Mouse (Mus musculus) forebrain, embryonic 16.5 days (tissue): ENCODE results near the gene Hcst. TPM values are rescaled to one million over a fixed set of nuclear protein-coding genes. Genes with fewer than 3 reads are reported as not detected.
A peak's percentile ranks its signal among the peaks of the same experiment; 100 is the strongest.

Experiments used
- ATAC-seq: fragments of 200-750 bp; cut with Nextera tagmentation; 2 replicates; pipeline ENCODE4 v1.8.0; 2017; ENCODE audit warnings: mild to moderate bottlenecking, moderate library complexity
- H3K27ac ChIP-seq: fragments of 300-500 bp; sonication (generic); 2 replicates; pipeline ENCODE4 v1.5.1; 2014; ENCODE audit warnings: low read length, control low read depth
- H3K27me3 ChIP-seq: fragments of 300-500 bp; sonication (generic); replicated peaks from 2 replicates; pipeline ENCODE4 v1.6.1; 2014; ENCODE audit warnings: low read length; ENCODE audit not compliant: control insufficient read depth, insufficient read depth
- H3K36me3 ChIP-seq: fragments of 300-500 bp; sonication (generic); 2 replicates; pipeline ENCODE4 v1.6.1; 2014; ENCODE audit not compliant: control insufficient read depth, insufficient read depth
- H3K4me1 ChIP-seq: fragments of 300-500 bp; sonication (generic); replicated peaks from 2 replicates; pipeline ENCODE4 v1.6.1; 2014; ENCODE audit warnings: low read length; ENCODE audit not compliant: control insufficient read depth, insufficient read depth
- H3K4me2 ChIP-seq: fragments of 300-500 bp; sonication (generic); 2 replicates; pipeline ENCODE4 v1.6.1; 2014; ENCODE audit warnings: mild to moderate bottlenecking, low read length, control low read depth
- H3K4me3 ChIP-seq: fragments of 300-500 bp; sonication (generic); replicated peaks from 2 replicates; pipeline ENCODE4 v1.5.1; 2014; ENCODE audit warnings: mild to moderate bottlenecking, low read length, control low read depth
- H3K9ac ChIP-seq: fragments of 300-500 bp; sonication (generic); replicated peaks from 2 replicates; pipeline ENCODE4 v1.6.1; 2014; ENCODE audit warnings: low read depth, low read length, control low read depth
- H3K9me3 ChIP-seq: fragments of 300-500 bp; sonication (generic); 2 replicates; pipeline ENCODE4 v1.6.1; 2016; ENCODE audit warnings: low read length; ENCODE audit not compliant: control insufficient read depth
- WGBS: fragments of 180-500 bp; shearing (Covaris S2); extraction: QIAGEN DNeasy Blood & Tissue Kit; methylation state at CpG from one replicate; pipeline ENCODE4 v1.1.7; 2014; 5-methylcytosine and 5-hydroxymethylcytosine counted together
- polyA plus RNA-seq: library from polyadenylated mRNA; unstranded; fragments of >200 nt; fragmentation: Nextera tagmentation; extraction: Ambion mirVana; gene quantifications from 2 replicates; pipeline ENCODE4 v1.2.1, GENCODE M21; 2015

Gene Hcst
- polyA plus RNA-seq, 1 experiment from 2014 or later, result not detected

GRCm38 (mm10) chr7:30436879-30437278 is 17.2 kb upstream of the Hcst start:
- no peaks in the 10 kb centered on the region for H3K9me3 ChIP-seq
- no peak overlapping the region for H3K4me2 ChIP-seq
- H3K36me3 ChIP-seq, result peaks cover 36% of the 10 kb centered on the region
- ATAC-seq, result no peak
- no peak overlapping the region for H3K9ac ChIP-seq
- H3K4me1 ChIP-seq, result 0 out of 2 replicates have a peak, but pooled peaks cover 2% of the 10 kb centered on the region
- H3K27ac ChIP-seq, result no peak overlapping the region
- H3K4me3 ChIP-seq, result no peak overlapping the region
- H3K27me3 ChIP-seq, result no peaks in the 10 kb centered on the region
- 21% methylated on average over 10 of the region's 10 CpGs for WGBS

DNA sequence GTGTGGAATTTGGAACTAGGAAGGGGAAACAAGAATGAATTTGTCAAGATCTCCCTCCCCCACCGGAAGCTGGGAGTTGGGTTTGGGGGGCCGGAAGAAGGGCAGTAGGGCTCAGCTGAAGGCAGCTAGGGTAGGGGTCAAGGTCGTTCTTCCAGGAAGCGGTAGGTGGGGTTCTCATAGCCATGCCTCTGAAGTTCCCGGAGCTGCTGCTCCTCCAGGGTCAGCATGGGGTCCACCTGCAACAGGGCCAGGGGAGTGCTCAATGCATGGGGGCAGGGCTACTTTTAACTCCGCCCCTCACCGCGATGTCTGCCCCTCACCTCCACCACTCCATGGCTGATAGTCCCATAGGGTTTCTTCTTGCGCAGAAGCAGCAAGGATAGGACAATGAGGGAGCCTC is 15.5 kb upstream of the Hcst start:
- WGBS, result 55% methylated on average over 9 of the region's 9 CpGs
- H3K36me3 ChIP-seq, result peaks cover 28% of the 10 kb centered on the region

DNA sequence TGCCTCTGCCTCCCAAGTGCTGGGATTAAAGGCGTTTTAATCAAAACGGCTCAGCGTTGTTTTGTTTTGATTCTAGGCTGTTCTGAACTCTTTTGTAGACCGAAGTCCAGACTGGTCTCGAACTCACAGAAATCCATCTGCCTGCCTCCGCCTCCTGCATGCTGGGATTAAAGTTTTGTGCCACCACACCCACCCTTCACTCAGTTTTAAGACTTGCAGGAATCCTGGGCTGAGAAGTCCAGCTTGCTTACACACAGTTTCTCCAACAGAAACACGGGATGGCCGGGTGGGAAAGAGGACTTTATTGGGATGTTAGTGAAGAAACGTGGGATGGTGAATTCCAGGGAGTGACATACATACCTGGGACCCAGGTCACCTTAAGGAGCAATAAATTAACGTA is 15.0 kb upstream of the Hcst start:
- no peak for ATAC-seq
- no peaks in the 10 kb centered on the region for H3K4me1 ChIP-seq
- no peaks in the 10 kb centered on the region for H3K27me3 ChIP-seq
- no peak overlapping the region for H3K27ac ChIP-seq
- peaks cover 23% of the 10 kb centered on the region for H3K36me3 ChIP-seq
- no peak overlapping the region for H3K9ac ChIP-seq
- 75% methylated on average over 10 of the region's 10 CpGs for WGBS
- no peak overlapping the region for H3K4me2 ChIP-seq
- H3K9me3 ChIP-seq, result no peaks in the 10 kb centered on the region
- H3K4me3 ChIP-seq, result no peak overlapping the region

More for the DNA sequence above, 15.5 kb upstream of the Hcst start:
- ATAC-seq, result no peak
- no peaks in the 10 kb centered on the region for H3K27me3 ChIP-seq
- H3K4me1 ChIP-seq, result no peaks in the 10 kb centered on the region
- no peak overlapping the region for H3K9ac ChIP-seq
- H3K4me3 ChIP-seq, result no peak overlapping the region
- no peak overlapping the region for H3K4me2 ChIP-seq
- no peak overlapping the region for H3K27ac ChIP-seq
- H3K9me3 ChIP-seq, result no peaks in the 10 kb centered on the region

- no peak overlapping the region for H3K4me2 ChIP-seq
- H3K4me3 ChIP-seq, result no peak overlapping the region
- H3K27ac ChIP-seq, result no peak overlapping the region
- H3K27me3 ChIP-seq, result no peaks in the 10 kb centered on the region
- ATAC-seq, result no peak
- H3K36me3 ChIP-seq, result peaks cover 20% of the 10 kb centered on the region
- H3K9me3 ChIP-seq, result no peaks in the 10 kb centered on the region
- 6% methylated on average over 10 of the region's 10 CpGs for WGBS
- no peak overlapping the region for H3K9ac ChIP-seq
- no peaks in the 10 kb centered on the region for H3K4me1 ChIP-seq
These were observed 14.6 kb upstream of the Hcst start for GRCm38 (mm10) chr7:30434238-30434637.

GRCm38 (mm10) chr7:30431793-30432192 is 12.1 kb upstream of the Hcst start:
- Histone ChIP-seq H3K4me3 (no peak overlapping the region), H3K4me1 (no peaks in the 10 kb centered on the region), H3K27me3 (no peaks in the 10 kb centered on the region), H3K36me3 (peaks cover 15% of the 10 kb centered on the region), H3K9ac (no peak overlapping the region), H3K9me3 (no peaks in the 10 kb centered on the region), H3K27ac (no peak overlapping the region), H3K4me2 (no peak overlapping the region)
- ATAC-seq, result peak; percentile 75
- WGBS, result 11% methylated on average over 3 of the region's 3 CpGs

DNA sequence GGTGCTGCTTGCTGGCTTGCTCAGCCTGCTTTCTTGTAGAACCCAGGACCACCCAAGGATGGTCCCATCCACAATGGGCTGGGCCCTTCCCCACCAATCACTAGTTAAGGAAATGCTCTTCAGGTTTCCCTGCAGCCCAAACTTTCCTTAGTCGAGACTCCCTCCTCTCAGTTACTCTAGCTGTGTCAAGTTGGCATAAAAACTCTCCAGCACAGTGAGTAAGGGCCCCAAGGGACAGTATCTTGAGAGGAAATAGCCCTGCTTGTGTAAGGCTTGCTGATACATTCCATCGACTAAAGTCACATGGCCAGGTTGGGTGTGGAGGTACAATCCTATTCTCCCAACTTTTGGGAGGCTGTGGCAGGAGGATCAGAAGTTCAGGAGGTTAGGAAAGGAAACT is 10.5 kb upstream of the Hcst start:
- no peak overlapping the region for H3K27ac ChIP-seq
- no peaks in the 10 kb centered on the region for H3K4me1 ChIP-seq
- peaks cover 7% of the 10 kb centered on the region; the same call in 1 of the 2 replicates for H3K36me3 ChIP-seq
- H3K27me3 ChIP-seq, result no peaks in the 10 kb centered on the region
- no peaks in the 10 kb centered on the region for H3K9me3 ChIP-seq
- WGBS, result 68% methylated on average over 2 of the region's 2 CpGs
- no peak overlapping the region for H3K4me3 ChIP-seq
- ATAC-seq, result no peak
- no peak overlapping the region for H3K4me2 ChIP-seq
- no peak overlapping the region for H3K9ac ChIP-seq

DNA sequence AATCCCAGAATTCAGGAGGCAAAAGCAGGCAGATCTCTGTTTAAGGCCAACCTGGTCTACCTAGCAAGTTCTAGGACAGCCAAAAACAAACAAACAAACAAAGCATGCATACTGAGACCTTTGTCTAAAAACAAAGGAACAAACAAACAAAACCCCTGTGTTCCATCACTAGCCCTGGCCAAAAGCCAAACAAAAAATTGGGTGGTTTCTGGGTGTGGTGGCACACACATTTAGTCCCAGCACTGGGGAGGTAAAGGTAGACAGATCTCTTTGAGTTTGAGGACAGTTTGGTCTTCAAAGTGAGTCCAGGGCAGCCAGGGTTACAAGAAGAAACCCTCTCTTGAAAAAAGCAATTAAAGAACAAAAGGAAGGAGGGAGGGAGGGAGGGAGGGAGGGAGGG is 9.7 kb upstream of the Hcst start:
- H3K27ac ChIP-seq, result no peak overlapping the region
- no peak overlapping the region for H3K4me2 ChIP-seq
- H3K4me1 ChIP-seq, result no peaks in the 10 kb centered on the region
- no peaks in the 10 kb centered on the region for H3K9me3 ChIP-seq
- ATAC-seq, result no peak
- H3K36me3 ChIP-seq, result no peaks in the 10 kb centered on the region; the same call in 1 of the 2 replicates
- H3K9ac ChIP-seq, result no peak overlapping the region
- H3K4me3 ChIP-seq, result no peak overlapping the region
- H3K27me3 ChIP-seq, result no peaks in the 10 kb centered on the region

GRCm38 (mm10) chr7:30423071-30423641 is 3.5 kb upstream of the Hcst start:
- H3K27me3 ChIP-seq, result peaks cover 5% of the 10 kb centered on the region; the same call in 1 of the 2 replicates
- H3K9ac ChIP-seq, result peak overlapping the region; percentile 71
- ATAC-seq, result no peak
- no peaks in the 10 kb centered on the region for H3K9me3 ChIP-seq
- no peaks in the 10 kb centered on the region; the same call in 1 of the 2 replicates for H3K36me3 ChIP-seq
- peak overlapping the region; percentile 65 for H3K4me3 ChIP-seq
- peak overlapping the region; percentile 69 for H3K4me2 ChIP-seq
- H3K27ac ChIP-seq, result no peak overlapping the region
- WGBS, result 49% methylated on average over 23 of the region's 23 CpGs
- peaks cover 12% of the 10 kb centered on the region for H3K4me1 ChIP-seq

DNA sequence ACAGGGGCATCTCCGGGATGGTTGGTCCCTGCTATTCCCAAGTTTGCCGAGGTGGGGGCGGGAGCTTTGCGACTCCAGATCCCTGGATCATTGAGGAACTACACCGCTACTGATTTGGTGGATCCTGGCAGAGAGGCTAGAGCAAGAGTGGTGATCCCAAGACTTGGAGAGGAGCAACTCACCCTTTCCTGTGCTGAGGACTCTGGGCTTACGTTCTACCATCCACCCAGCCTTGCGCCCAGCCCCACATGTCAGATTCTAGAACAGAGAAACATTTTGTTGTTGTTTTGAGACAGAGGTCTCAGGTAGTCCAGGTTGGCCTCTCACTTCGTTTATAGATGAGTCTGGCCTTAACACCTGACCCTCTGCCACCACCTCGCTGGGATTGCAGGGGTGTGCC is 2.9 kb upstream of the Hcst start:
- peak; percentile 37 for ATAC-seq
- Histone ChIP-seq H3K9me3 (no peaks in the 10 kb centered on the region), H3K4me3 (peak overlapping the region; percentile 65), H3K36me3 (no peaks in the 10 kb centered on the region; the same call in 1 of the 2 replicates), H3K4me1 (peaks cover 12% of the 10 kb centered on the region), H3K27me3 (peaks cover 5% of the 10 kb centered on the region; the same call in 1 of the 2 replicates), H3K4me2 (peak overlapping the region; percentile 69), H3K9ac (peak overlapping the region; percentile 71), H3K27ac (0 out of 2 replicates have a peak overlapping the region, but pooled peaks have one; percentile 13)
- WGBS, result 11% methylated on average over 9 of the region's 9 CpGs
